Mouse (Mus musculus) urinary bladder, adult 18-20 months (tissue): Measurements from ENCODE around the gene Tet3.

Experiments used
- DNase-seq, 2 experiments: peaks; one replicate each; pipeline ENCODE4 v3.0.0; 2022; ENCODE audit warnings: low spot score in 2 of 2, mixed read lengths in 2 of 2

The Tet3 gene

GRCm38 (mm10) chr6:83326761-83327160, 132.1 kb downstream of the Tet3 start:
- no peak for DNase-seq

GRCm38 (mm10) chr6:83326394-83326736, 132.5 kb downstream of the Tet3 start:
- no peak for DNase-seq

- DNase-seq = peak; percentile 92 to 94
Observed at GRCm38 (mm10) chr6:83325525-83326393, 133.1 kb downstream of the Tet3 start, which contains the start of the genes Mthfd2 and Mob1a. Gene Mthfd2 (minus strand): TSS chr6:83325908. Gene Mob1a (plus strand): TSS chr6:83326016.

DNA sequence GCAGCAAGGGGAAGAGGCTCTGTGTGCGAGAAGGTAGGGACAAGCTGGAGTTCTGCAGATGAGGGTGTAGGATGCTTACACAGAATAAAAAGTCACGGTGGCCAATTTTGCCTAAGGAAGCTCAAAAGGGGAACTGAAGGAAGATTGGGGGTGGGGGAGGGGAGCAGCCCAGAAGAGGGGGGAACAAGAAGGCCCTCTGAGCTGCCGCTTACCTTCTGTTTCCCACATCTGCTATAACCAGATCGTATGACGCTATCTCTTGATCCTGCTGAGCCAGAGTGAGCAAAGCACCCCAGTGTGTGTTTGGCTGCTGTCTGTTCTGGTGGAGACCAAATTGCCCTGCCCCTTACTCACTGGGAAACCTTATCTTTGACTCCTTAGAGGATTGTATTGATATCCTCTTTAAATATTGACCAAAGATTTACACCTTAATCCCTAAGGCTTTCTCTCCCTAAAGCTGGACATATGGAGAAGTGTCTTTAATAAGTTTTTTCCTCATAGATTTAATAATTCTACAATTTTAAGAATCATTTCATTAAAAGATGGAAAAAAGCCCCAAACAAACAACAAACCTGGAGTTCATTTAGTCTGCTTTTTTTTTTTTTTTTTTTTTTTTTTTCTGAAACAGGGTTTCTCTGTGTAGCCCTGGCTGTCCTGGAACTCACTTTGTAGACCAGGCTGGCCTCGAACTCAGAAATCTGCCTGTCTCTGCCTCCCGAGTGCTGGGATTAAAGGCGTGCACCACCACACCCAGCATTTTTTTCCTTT, 135.0 kb downstream of the Tet3 start:
- DNase-seq = no peak

DNA sequence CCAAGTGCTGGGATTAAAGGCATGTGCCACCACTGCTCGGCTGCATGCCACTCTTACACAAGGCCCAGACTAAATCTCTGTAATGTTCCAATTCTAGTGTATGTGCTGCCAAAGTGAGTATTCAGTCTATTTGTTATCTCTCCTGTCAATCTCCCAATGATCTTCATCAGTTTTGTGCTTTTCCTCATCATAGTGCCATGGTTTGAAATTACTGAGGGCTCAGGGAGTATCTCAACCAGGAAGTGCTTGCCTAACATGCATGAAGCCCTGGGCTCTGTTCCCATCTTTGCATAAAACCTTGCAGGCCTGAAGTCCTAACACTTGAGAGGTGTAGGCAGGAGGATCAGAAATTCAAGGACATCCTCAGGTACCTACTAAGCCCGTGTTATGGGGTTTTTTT, 136.1 kb downstream of the Tet3 start:
- DNase-seq = no peak

GRCm38 (mm10) chr6:83321927-83322326, 137.0 kb downstream of the Tet3 start:
- no peak for DNase-seq

DNA sequence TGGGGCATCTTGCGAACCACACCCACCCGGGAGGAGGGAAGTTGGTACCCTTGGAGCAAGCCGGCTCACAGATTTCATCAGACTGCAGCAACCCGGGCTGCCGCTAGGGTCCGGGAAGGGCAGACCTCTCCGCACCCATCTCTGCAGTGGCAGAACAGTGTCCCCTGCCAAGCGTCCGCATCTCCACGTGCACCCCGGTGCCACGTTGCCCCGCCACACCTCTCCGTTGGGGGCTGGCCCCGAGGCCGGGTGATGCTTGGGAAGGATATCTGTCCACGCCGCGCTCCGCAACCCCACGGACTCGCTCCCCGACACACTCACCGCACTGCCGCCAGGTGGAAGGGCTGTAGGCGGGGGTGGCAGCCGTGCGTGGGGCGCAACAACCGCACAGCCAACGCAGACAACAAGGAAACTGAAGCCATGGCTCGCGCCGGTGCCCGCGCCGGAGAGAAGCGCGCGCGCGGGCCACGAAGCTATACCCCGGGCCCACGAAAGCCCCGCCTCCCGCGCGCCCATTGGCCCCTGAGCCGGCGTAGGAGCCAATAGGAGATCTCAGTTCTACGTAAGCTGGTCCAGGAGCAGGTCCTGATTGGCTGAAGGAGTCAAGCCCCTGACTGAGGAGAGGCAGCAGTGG, 141.7 kb downstream of the Tet3 start:
- peak; percentile 78 to 81 for DNase-seq

GRCm38 (mm10) chr6:83316022-83316421, 142.9 kb downstream of the Tet3 start:
- DNase-seq = no peak

- no peak for DNase-seq
Observed at GRCm38 (mm10) chr6:83315293-83315692, 143.6 kb downstream of the Tet3 start.

DNA sequence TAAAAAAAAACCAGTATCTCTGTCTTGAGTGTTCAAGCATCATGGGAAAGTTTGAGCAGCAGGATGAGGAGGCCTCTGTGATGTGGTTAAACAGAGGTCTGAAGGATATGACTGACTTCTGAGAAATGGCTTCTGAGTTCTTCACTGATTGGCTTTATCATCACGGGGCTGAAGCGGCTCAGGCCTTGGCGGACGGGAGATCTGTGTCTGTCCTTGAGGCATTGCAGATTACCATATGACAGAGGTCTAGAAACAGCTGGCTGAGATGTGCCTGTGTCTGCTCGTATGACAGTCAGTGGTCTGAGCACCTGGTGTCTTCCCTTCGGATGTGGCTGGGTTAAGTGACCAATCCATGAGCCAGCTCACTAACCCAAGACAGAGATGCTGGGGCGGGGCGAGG, 146.4 kb downstream of the Tet3 start:
- DNase-seq = no peak
